Mouse (Mus musculus) kidney, adult 11 months (tissue): ENCODE measurements around the gene Galnt12.
"Not testable (repeated sequence)": the region's sequence is repeated elsewhere in the genome, so short reads cannot be mapped to it uniquely, and the experiment has no call there.

Experiments used
- DNase-seq: peaks from one replicate; pipeline ENCODE4 v3.0.0; 2022

Galnt12 gene

GRCm38 (mm10) chr4:47091493-47092386 lies at the start of gene Galnt12:
TSS of gene Galnt12 (plus strand) at chr4:47091909.
- peak; percentile 4 for DNase-seq

- peak; percentile 45 for DNase-seq
Measured at GRCm38 (mm10) chr4:47043866-47044265, 47.8 kb upstream of the Galnt12 start.

GRCm38 (mm10) chr4:47046974-47047373 lies 44.7 kb upstream of the Galnt12 start:
- peak; percentile 38 for DNase-seq

DNA sequence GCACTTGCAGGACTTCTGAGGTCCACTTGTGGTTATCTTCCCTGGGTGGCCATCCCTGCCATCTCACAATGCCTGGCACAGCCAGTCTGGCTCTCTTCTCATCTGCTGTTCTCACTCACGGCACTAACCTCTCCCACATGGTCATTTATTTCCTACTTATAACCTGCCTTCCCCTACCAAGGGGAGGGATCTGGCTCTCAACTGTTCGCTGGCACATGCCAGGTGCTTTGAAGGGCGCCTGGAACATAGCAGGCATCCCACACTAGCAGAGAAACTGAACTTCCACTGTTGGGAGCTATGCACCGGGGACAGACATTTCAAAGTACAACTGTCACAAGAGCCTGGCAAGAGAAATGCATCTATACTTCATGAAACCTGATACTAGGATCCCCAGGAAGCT lies 43.9 kb upstream of the Galnt12 start:
- peak; percentile 47 for DNase-seq

DNA sequence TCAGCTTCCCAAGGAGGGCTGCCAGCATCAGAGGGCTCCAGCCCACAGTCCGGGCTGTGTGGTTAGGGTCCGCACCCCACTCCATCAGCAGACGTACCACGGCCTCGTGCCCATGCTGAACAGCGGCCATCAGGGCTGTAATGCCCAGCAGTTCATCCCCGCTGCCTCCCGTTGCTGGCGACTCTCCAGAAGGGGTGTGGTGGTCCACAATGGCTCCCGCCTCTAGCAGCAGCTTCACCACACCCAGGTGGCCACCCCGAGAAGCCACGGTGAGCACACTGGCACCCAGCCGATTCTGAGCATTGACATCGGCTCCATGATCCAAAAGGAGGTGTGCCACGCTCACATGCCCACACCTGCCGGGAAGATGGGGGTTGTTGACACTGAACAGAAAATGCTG lies 42.5 kb upstream of the Galnt12 start:
- peak; percentile 41 for DNase-seq

GRCm38 (mm10) chr4:47050167-47050566 lies 41.5 kb upstream of the Galnt12 start:
- peak; percentile 87 for DNase-seq

DNA sequence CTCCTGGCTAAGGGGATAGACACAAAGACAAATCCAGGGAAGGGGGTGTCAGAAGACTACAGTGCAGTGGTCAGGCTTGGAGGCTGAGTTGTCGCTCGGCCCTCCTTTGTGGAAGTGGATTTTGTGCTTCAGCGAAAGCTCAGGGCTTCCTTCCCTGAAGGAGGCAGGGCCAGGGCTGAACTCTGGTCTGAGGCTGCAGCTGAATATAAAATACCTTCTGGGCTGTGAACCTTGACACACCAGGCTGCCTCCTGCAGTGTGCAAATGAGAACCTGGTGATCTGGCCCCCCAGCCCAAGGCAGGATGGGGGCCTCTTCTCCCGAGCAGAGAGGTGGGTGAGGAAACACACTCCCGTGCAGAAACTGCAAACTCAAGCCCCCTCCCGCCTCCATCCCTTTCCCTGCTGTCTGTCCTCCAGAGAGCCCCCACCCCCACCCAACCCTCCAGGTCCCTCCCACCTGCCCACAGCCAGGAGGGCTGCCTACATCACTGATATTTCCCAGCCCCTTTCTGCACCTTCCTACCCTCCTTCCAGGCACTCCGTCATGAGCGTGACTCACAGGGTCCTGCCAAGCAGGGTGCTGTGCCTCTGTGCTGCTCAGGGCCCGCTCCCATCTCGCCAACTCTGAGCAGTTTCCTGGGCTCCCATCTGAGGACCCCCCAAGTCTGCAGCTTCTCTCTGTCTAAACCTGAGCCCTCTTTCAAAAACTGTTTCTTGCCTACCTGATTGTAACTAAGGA lies 40.9 kb upstream of the Galnt12 start:
- DNase-seq, result peak; percentile 91

DNA sequence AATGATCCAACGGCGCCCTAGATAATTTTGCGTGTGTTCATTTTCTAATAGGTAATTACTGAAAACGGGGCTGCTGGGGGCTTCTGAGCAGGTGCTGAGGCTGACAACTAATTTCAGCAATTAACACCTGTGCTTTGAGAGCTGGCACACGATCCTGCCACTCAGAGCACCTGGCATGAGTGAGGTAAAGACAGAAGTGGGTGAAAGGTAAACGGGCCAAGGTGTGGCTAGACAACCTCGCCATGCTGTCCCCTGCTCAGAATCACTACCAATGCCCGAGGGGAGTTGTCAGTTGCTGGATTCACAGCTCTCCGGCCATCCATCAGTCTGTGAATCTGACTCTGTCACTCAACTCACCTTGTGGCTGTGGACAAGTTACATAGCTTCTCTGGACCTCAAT lies 39.8 kb upstream of the Galnt12 start:
- peak; percentile 59 for DNase-seq

GRCm38 (mm10) chr4:47055170-47055569 lies 36.5 kb upstream of the Galnt12 start:
- not testable (repeated sequence) for DNase-seq

DNA sequence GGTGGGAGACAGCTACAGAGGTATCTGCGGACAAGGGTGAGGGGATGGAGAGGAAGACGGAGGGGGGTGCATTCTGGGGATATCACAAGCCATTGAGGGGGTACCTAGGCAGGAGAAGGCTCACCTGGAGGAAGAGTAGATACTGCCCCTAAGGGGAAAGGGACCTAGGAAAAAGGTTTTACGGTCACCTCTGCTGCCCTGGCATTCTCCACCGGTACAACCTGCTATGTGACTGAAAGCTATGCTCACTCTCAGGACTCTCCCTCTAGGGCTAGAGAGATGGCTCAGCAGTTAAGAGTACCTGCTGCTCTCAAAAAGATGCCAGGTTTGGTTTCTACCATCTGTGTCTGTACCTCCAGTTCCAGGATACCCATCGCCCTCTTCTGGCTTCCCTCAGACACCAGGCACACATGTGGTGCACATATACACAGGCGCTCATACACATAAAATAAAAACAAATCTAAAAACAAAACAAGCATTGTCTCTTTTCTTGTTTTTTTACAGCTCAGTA lies 36.1 kb upstream of the Galnt12 start:
- DNase-seq, result no peak

DNA sequence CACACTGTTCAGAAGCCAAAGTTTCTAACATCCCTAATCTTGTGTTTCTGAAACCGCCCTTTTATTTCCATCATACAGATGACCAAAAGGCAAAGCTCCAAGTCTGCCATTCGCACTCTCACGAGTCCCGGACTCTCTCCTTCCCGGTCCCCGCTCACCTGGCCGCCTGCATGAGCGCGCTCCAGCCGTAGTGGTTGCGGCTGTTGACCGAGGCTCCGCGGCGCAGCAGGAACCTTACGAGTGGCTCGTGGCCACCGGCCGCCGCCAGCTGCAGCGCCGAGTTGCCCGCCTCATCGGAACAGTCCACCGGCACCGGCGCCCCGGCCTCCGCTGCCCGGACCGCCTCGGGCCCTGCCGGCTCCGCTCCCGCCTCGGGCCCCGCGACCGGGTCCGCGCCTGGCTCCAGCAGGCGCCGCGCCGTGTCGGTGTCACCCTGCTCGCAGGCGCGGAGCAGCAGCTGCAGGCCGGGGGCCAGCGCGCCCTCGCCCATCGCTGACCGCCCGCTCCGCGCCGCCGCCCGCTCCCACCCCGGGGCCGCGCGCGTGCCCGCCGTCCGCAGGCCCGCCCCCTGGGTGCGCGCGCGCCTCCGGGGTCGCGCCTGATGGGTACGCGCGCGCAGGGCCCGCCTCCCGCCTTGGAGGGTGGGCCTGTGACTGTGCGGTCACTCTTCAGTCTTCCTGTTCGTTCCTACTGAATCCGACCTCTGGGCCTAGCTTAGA lies 34.8 kb upstream of the Galnt12 start, which contains the start of gene Anks6:
TSS of gene Anks6 (minus strand) at position 637 of the 719 bp plus-strand sequence.
- peak; percentile 81 for DNase-seq

DNA sequence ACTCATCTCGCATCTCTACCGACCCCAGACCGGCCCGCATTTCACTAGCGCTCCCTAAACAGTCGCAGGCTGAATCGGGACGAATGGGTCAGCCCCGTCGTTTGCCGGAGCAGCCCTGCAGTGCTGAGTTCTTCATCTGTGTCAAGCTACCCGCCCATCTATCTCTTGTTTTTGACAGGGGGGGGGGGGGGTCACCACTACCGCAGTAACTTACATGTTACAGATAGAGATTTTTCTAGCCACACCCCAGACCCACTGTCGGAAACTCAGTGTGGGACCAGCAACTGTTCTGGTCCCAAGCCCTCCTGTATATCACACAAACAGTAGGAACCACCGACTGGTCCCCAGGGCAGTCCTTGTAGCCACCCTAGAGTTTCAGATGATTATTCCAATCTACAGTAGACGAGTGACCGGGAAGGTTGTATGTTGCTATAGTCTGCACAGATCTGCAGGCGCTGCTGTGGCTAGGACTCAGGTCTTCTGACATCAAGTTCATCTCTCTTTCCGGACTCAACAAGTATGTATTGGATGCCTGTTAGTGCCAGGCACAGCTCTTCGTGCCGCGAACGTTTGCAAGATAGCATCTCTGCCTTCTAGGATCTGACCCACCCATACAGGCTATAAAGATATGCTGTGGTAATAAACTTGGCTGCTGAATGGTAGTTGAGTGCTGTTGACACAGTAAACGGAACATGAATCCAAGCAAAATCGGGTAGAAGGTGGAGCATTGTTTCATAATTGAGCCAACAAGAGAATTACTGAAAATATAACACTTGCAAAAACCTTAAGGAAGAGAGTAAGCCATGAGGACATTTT lies 34.0 kb upstream of the Galnt12 start:
- no peak for DNase-seq

- DNase-seq, result peak; percentile 63
Measured at GRCm38 (mm10) chr4:47060900-47061299, 30.8 kb upstream of the Galnt12 start.

GRCm38 (mm10) chr4:47075054-47075453 lies 16.7 kb upstream of the Galnt12 start:
- no peak for DNase-seq

GRCm38 (mm10) chr4:47079997-47080646 lies 11.6 kb upstream of the Galnt12 start:
- no peak for DNase-seq

GRCm38 (mm10) chr4:47080647-47081010 lies 11.1 kb upstream of the Galnt12 start:
- no peak for DNase-seq

- no peak for DNase-seq
Measured at GRCm38 (mm10) chr4:47083824-47084223, 7.9 kb upstream of the Galnt12 start.

- peak; percentile 49 for DNase-seq
Measured at GRCm38 (mm10) chr4:47088671-47089070, 3.0 kb upstream of the Galnt12 start.

GRCm38 (mm10) chr4:47092387-47093021 lies 795 bp downstream of the Galnt12 start:
- DNase-seq, result peak; percentile 4

DNA sequence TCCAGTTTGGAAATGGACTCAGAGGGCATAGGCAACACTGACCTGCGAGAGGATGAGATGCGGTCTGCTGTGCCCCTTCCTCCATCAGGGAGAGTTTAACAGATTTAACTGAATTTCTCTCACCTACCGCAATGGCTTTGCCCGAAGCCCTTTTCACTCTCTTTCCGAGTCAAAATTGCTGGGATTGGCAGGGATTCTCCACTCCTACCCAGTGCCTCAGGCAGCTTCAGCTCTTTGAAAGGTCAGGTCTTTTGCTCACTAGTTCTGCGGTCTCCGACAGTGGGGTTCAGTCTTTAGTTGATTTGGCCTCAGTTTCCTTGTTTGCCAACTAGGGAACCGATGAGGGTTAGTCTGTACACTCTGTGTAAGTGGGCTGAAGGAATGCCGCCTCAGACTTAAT lies 1.5 kb downstream of the Galnt12 start:
- no peak for DNase-seq

- no peak for DNase-seq
Measured at GRCm38 (mm10) chr4:47093647-47094046, 1.9 kb downstream of the Galnt12 start.
